Mouse (Mus musculus) layer of hippocampus, postnatal 36 days (tissue): ENCODE data around the gene Marveld2. TPM values are rescaled to one million over a fixed set of nuclear protein-coding genes. Genes with fewer than 3 reads are reported as not detected.
A peak's percentile ranks its signal among the peaks of the same experiment; 100 is the strongest.

ENCODE experiments used
- DNase-seq, 2 experiments: peaks; one replicate each; pipeline ENCODE4 v3.0.0; 2022
- total RNA-seq, 2 experiments: library from RNA; stranded (reverse); gene quantifications; 2 replicates each; pipeline ENCODE4 v1.2.3; 2021

Marveld2 gene
- total RNA-seq, result 1 to 10 TPM; 1.0 to 1.2 TPM

GRCm38 (mm10) chr13:100616181-100617087 lies at the start of gene Marveld2:
Marveld2 (minus strand) TSS chr13:100616971.
- DNase-seq, result peak; percentile 19 to 28

GRCm38 (mm10) chr13:100659864-100660456 lies 43.2 kb upstream of the Marveld2 start:
- peak; percentile 13 to 14 for DNase-seq

DNA sequence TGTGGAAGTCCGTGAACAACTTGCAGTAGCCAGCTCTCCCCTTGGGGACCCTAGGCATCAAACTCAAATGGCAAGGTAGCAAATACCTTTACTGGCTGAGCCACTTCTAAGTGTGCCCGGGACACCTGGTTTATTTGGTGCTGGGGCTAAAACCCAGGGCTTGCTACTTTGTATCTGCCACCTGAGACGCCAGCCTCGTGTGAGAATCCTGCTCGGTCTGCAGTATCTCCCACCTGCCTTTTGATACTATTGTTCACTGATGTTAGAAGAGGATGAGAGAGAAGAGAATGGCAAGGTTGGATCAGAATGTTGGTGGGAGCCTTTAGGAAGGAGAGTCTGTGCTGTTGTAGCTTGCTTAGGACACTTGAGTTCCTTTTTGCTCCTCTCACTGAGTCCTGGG lies 41.3 kb upstream of the Marveld2 start:
- no peak for DNase-seq

GRCm38 (mm10) chr13:100651439-100652186 lies 34.8 kb upstream of the Marveld2 start, which contains the start of gene Taf9:
Taf9 (plus strand) TSS chr13:100651579.
- DNase-seq, result no peak

DNA sequence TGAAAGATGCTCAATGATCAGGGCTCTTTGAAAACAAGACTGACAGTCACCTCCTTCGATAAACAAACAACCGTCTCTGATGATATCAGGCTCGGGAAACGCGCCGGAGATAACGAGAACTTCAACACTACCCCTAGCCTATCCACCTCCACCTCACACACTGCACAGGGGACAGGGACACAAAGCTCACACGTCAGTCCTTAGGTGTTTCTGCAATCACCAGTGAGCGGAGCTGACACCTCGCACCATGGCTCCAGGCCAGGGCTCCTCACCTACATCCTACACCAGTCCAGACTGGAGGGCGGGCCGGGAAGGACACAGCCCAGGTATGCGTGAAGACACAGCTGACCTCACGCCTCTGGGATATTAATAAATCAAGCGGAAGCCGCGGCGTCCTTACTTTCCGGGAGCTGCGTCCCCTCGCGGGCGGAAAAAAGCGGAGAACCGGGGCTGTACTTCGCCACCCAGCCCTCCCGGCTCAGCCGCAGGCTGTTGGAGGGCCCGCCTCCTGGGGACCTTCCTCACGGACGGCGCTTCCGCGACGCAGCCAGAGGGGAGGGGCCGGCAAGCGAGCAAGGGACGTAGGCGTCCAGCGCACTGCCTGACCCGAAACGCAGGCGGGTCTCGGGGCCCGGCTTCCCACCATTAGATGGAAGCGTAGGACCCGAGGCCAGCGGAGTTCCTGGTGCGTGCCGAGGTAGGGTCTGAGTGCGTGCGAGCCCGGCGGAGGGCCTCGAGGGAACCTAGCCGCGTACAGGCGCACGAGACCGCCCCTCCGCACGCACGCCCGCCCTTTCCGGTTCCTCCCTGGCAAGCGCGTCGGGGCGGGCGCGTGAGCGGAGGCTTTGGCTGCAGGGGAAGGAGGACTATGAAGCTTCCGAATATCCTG lies 34.0 kb upstream of the Marveld2 start, which contains the start of the genes Ak6 and Rad17:
Gene Ak6, plus strand, starts transcription at position 430 of the 889 bp plus-strand sequence.
Gene Rad17, minus strand, starts transcription at position 502 of the 889 bp plus-strand sequence.
- DNase-seq, result peak; percentile 94 to 95

DNA sequence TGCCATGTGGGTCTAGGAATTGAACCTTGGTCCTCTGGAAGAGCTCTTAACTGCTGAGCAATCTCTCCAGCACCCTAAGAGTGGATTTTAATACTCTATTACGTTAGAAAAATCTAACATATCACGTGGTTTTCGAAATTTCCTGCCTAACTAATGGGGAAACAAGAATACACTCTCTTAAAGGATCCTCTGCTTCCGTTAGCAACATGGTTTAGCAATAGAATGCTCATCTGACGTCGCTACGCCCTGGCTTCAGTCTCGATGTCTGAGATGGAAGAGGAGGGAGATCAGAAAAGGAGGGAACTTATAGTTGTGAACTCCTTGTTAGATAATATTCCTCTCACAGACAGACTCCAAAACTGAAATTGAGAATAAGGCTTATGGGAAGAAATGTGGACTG lies 31.5 kb upstream of the Marveld2 start:
- no peak for DNase-seq

GRCm38 (mm10) chr13:100642471-100643209 lies 25.9 kb upstream of the Marveld2 start:
- DNase-seq, result no peak

DNA sequence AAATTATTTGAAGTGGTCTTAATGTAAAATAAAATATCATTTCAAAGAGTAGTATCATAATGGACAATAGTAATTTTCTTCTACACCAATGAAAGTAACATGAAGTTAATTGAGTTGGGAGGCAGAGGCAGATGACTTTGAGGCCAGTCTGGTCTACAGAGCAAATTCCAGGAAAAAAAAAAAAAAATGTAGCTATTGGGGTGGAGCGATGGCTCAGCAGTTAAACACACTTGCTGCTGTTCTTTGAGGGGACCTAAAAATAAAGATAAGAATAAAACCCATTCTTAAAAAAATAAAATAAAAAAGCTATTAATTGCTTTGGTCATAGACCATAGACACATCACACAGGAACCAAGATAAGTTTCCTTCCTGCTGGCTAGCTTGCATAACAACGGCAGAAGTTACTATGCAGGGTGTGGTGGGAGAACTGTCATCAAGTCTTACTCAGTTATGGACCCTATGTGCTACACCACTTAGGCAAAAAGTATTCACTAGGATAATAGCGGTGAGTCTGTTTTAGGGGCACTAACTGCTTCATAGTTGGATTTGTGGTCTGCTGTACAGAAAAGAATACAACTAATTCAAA lies 17.4 kb upstream of the Marveld2 start:
- DNase-seq, result no peak

DNA sequence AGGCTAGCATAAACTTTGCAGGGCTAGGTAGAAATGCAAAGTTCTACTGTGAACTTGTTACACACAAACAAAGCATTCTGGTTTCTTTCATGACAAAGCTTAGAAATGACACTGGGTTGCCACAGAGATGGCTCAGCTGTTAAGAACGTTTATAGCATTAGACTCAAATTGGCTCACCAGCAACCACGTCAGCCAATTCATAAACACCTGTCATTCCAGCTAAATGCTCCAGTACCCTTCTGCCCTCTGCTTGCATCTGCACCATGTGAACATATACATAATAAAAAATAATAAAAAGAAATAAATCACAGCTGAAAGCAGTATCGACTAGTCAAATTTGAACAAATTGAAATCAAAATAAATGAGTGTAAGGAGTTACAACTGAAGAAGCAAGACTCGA lies 5.5 kb upstream of the Marveld2 start:
- no peak for DNase-seq

DNA sequence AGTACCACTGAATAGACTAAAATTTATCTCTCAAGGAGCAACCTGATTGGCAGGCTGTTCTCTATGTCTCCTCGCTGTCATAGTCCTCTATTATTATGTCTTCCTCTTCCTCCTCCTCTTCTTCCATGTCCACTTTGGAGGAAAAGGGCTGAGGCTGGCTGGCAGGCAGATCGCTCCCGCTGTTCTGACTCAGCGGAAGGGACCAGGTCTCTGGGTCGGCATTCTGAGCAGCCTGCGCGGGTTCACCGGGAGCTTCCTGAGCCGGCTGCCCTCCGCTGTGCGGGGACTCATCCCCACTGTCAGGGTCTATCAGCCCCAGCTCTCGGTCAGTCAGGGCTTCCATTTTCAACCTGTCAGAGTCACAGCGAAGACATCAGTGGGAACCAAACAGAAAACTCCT lies 812 bp upstream of the Marveld2 start:
- DNase-seq, result no peak

DNA sequence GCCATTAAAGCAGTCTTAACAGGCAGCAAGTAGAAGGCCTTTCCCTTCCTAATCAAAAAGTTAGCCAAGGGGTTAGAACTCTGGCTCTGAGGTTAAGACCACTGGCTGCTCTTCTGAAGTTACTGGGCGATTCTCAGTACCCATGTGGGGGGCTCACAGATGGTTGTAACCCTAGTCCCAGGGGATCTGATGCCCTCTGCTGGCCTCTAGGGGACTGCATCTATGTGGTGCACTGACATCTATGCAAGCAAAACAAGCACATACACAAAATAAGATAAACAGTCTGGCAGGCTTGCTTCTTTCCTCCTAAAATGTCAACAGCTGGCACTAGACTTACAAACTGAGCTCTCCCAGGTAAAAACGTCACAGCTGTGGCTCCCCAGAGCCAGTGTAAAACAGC lies 3.9 kb downstream of the Marveld2 start:
- DNase-seq, result no peak

GRCm38 (mm10) chr13:100612251-100612650 lies 4.5 kb downstream of the Marveld2 start:
- DNase-seq, result no peak

GRCm38 (mm10) chr13:100611266-100611665 lies 5.5 kb downstream of the Marveld2 start:
- DNase-seq, result no peak

- DNase-seq, result no peak
Measured at GRCm38 (mm10) chr13:100607756-100608155, 9.0 kb downstream of the Marveld2 start.

GRCm38 (mm10) chr13:100605845-100606244 lies 10.9 kb downstream of the Marveld2 start:
- DNase-seq, result no peak

DNA sequence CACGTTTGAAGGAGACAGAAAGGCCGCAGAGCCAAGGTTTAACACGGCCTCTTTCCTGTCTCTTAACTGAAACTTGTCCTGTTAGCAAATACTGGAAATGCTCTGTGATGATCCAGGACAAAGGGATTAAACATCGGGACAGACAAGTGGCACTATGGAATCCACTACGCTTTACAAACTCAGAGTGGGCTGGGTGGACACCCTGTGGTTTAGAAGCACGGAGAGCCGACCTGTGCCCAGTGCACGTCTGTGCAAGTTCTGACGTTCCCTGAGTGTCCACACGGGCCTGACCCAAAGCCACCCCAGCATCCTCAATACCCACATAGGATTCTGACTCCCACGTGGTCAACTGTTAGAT lies 13.1 kb downstream of the Marveld2 start:
- no peak for DNase-seq

GRCm38 (mm10) chr13:100603031-100603737 lies 13.6 kb downstream of the Marveld2 start:
- DNase-seq, result no peak

DNA sequence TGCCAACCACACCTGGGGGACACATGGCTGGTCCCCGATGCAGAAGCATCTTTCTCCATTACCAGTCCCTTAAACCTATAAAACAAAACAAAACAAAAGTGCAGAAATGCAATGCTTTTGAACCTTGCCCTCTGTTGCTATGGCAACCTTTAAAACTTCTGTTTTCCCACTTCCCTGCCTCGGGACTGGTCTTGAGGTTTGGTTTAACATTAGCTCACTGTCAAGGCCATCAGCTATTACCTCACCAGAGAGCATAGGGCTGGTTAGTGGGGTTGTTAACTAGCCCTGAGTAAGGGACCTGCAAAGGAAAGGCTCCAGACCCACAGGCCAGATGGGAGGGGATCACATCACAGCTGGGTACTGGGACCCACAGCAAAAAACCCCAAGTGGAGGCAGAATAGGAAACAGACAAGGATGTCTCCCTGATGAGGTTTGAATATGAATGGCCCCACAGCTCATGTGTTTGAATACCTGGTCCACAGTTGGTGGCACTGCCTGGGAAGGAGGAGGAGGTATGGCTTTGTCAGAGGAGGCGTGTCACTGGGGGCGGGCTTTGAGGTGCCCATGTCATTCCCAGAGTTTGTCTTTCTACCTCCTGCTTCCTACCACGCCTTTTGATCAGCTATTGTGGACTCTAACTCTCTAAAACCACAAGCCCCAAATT lies 14.4 kb downstream of the Marveld2 start:
- no peak for DNase-seq

- no peak for DNase-seq
Measured at GRCm38 (mm10) chr13:100601034-100601433, 15.7 kb downstream of the Marveld2 start.
